Mouse (Mus musculus): ENCODE measurements around the gene Klkb1.

- TF ChIP-seq RAD21 (IDR thresholded peaks at IDR 0.05; ENCODE audit: low read depth, low read length) (no peak), CTCF (conservative IDR thresholded peaks at IDR 0.05 in 1 of 2, IDR thresholded peaks at IDR 0.05 in 1 of 2; ENCODE audit: low read depth in 2 of 2, low read length in 2 of 2) (no peak), SIN3A (IDR thresholded peaks at IDR 0.05; ENCODE audit: low read length) (no peak), USF1 (IDR thresholded peaks at IDR 0.05; ENCODE audit: low read depth, low read length) (no peak)
These were observed 32.7 kb downstream of the Klkb1 start, which contains the start of gene F11 for GRCm38 (mm10) chr8:45261920-45262319.
